Mouse (Mus musculus): ENCODE data around the gene S100a11. TPM values are rescaled to one million over a fixed set of nuclear protein-coding genes. Genes with fewer than 3 reads are reported as not detected.
"Not testable (repeated sequence)": the region's sequence is repeated elsewhere in the genome, so short reads cannot be mapped to it uniquely, and the experiment has no call there.

Gene S100a11
- polyA plus RNA-seq, 1 experiment from 2014 or later = 2,093 TPM

- peak; percentile 52 for DNase-seq (ENCODE audit: low spot score)
These were observed 26.3 kb upstream of the S100a11 start for GRCm38 (mm10) chr3:93493992-93494391.

GRCm38 (mm10) chr3:93494774-93495173 lies 25.5 kb upstream of the S100a11 start:
- H3K9ac ChIP-seq (ENCODE audit: low read length); DNase-seq (ENCODE audit: low spot score); H3K9me3 ChIP-seq (ENCODE audit: control insufficient read depth, low read length); H3K4me2 ChIP-seq (replicated peaks; ENCODE audit: low read depth); H3K36me3 ChIP-seq (ENCODE audit: control insufficient read depth, insufficient read depth, low read length); ATAC-seq (ENCODE audit: low FRiP score, low TSS enrichment); H3K4me3 ChIP-seq (ENCODE audit: low read depth, low read length); H3K4me1 ChIP-seq (replicated peaks; ENCODE audit: control insufficient read depth, insufficient read depth); H3K27ac ChIP-seq (replicated peaks); H3K27me3 ChIP-seq (ENCODE audit: control insufficient read depth, insufficient read depth, low read length): not testable (repeated sequence)
- 26% methylated on average over 5 of the region's 5 CpGs for WGBS
- TF ChIP-seq CTCF (IDR thresholded peaks at IDR 0.05; ENCODE audit: low read depth) = peak; percentile 50

More at GRCm38 (mm10) chr3:93493992-93494391, 26.3 kb upstream of the S100a11 start:
- H3K4me2 ChIP-seq (replicated peaks; ENCODE audit: low read depth) = no peak overlapping the region
- no peak overlapping the region for H3K4me3 ChIP-seq (ENCODE audit: low read depth, low read length)
- peak; percentile 75 for ATAC-seq (ENCODE audit: low FRiP score, low TSS enrichment)
- no peaks in the 10 kb centered on the region for H3K9me3 ChIP-seq (ENCODE audit: control insufficient read depth, low read length)
- H3K36me3 ChIP-seq (ENCODE audit: control insufficient read depth, insufficient read depth, low read length) = no peaks in the 10 kb centered on the region
- WGBS = under 1% methylated on average over 4 of the region's 4 CpGs
- H3K4me1 ChIP-seq (replicated peaks; ENCODE audit: control insufficient read depth, insufficient read depth) = no peaks in the 10 kb centered on the region
- H3K27me3 ChIP-seq (ENCODE audit: control insufficient read depth, insufficient read depth, low read length) = no peaks in the 10 kb centered on the region
- TF ChIP-seq CTCF (IDR thresholded peaks at IDR 0.05; ENCODE audit: low read depth) = peak; percentile 97
- no peak for TF ChIP-seq EP300 (optimal IDR thresholded peaks at IDR 0.05)
- H3K27ac ChIP-seq (replicated peaks) = no peak overlapping the region
- no peak overlapping the region for H3K9ac ChIP-seq (ENCODE audit: low read length)

- peak; percentile 60 for ATAC-seq (ENCODE audit: low FRiP score, low TSS enrichment)
- Histone ChIP-seq H3K9ac (ENCODE audit: low read length) (no peak overlapping the region), H3K4me2 (replicated peaks; ENCODE audit: low read depth) (no peak overlapping the region), H3K36me3 (ENCODE audit: control insufficient read depth, insufficient read depth, low read length) (no peaks in the 10 kb centered on the region), H3K27me3 (ENCODE audit: control insufficient read depth, insufficient read depth, low read length) (no peaks in the 10 kb centered on the region), H3K4me3 (ENCODE audit: low read depth, low read length) (no peak overlapping the region), H3K27ac (replicated peaks) (no peak overlapping the region), H3K9me3 (ENCODE audit: control insufficient read depth, low read length) (no peaks in the 10 kb centered on the region), H3K4me1 (replicated peaks; ENCODE audit: control insufficient read depth, insufficient read depth) (no peaks in the 10 kb centered on the region)
- 39% methylated on average over 3 of the region's 3 CpGs for WGBS
- DNase-seq (ENCODE audit: low spot score) = no peak
- TF ChIP-seq CTCF (IDR thresholded peaks at IDR 0.05; ENCODE audit: low read depth) (no peak), EP300 (optimal IDR thresholded peaks at IDR 0.05) (no peak)
These were observed 23.2 kb upstream of the S100a11 start for GRCm38 (mm10) chr3:93497131-93497530.

GRCm38 (mm10) chr3:93499129-93499528 lies 21.2 kb upstream of the S100a11 start:
- ATAC-seq (ENCODE audit: low FRiP score, low TSS enrichment) (no peak), DNase-seq (ENCODE audit: low spot score) (no peak)
- Histone ChIP-seq H3K4me2 (replicated peaks; ENCODE audit: low read depth) (no peak overlapping the region), H3K4me1 (replicated peaks; ENCODE audit: control insufficient read depth, insufficient read depth) (no peaks in the 10 kb centered on the region), H3K9ac (ENCODE audit: low read length) (no peak overlapping the region), H3K9me3 (ENCODE audit: control insufficient read depth, low read length) (no peaks in the 10 kb centered on the region), H3K4me3 (ENCODE audit: low read depth, low read length) (no peak overlapping the region), H3K27ac (replicated peaks) (no peak overlapping the region), H3K36me3 (ENCODE audit: control insufficient read depth, insufficient read depth, low read length) (no peaks in the 10 kb centered on the region), H3K27me3 (ENCODE audit: control insufficient read depth, insufficient read depth, low read length) (no peaks in the 10 kb centered on the region)
- TF ChIP-seq EP300 (optimal IDR thresholded peaks at IDR 0.05) (no peak), CTCF (IDR thresholded peaks at IDR 0.05; ENCODE audit: low read depth) (no peak)

GRCm38 (mm10) chr3:93504536-93505189 lies 15.6 kb upstream of the S100a11 start:
- Histone ChIP-seq H3K9me3 (ENCODE audit: control insufficient read depth, low read length) (no peaks in the 10 kb centered on the region), H3K4me1 (replicated peaks; ENCODE audit: control insufficient read depth, insufficient read depth) (no peaks in the 10 kb centered on the region), H3K36me3 (ENCODE audit: control insufficient read depth, insufficient read depth, low read length) (no peaks in the 10 kb centered on the region), H3K27ac (replicated peaks) (no peak overlapping the region), H3K27me3 (ENCODE audit: control insufficient read depth, insufficient read depth, low read length) (no peaks in the 10 kb centered on the region), H3K9ac (ENCODE audit: low read length) (no peak overlapping the region), H3K4me3 (ENCODE audit: low read depth, low read length) (no peak overlapping the region), H3K4me2 (replicated peaks; ENCODE audit: low read depth) (no peak overlapping the region)
- DNase-seq (ENCODE audit: low spot score) (no peak), ATAC-seq (ENCODE audit: low FRiP score, low TSS enrichment) (no peak)
- WGBS = 71% methylated on average over 7 of the region's 7 CpGs
- no peak for TF ChIP-seq EP300 (optimal IDR thresholded peaks at IDR 0.05)
- no peak for TF ChIP-seq CTCF (IDR thresholded peaks at IDR 0.05; ENCODE audit: low read depth)

- no peaks in the 10 kb centered on the region for H3K9me3 ChIP-seq (ENCODE audit: control insufficient read depth, low read length)
- no peaks in the 10 kb centered on the region for H3K36me3 ChIP-seq (ENCODE audit: control insufficient read depth, insufficient read depth, low read length)
- 24% methylated on average over 30 of the region's 30 CpGs for WGBS
- DNase-seq (ENCODE audit: low spot score) (peak; percentile 86), ATAC-seq (ENCODE audit: low FRiP score, low TSS enrichment) (peak; percentile 95)
- no peaks in the 10 kb centered on the region for H3K4me1 ChIP-seq (replicated peaks; ENCODE audit: control insufficient read depth, insufficient read depth)
- peak overlapping the region; percentile 90 for H3K27ac ChIP-seq (replicated peaks)
- no peaks in the 10 kb centered on the region for H3K27me3 ChIP-seq (ENCODE audit: control insufficient read depth, insufficient read depth, low read length)
- no peak for TF ChIP-seq CTCF (IDR thresholded peaks at IDR 0.05; ENCODE audit: low read depth)
- TF ChIP-seq EP300 (optimal IDR thresholded peaks at IDR 0.05) = peak; percentile 15
- 0 out of 2 replicates have a peak overlapping the region, but pooled peaks have one; percentile 17 for H3K4me3 ChIP-seq (ENCODE audit: low read depth, low read length)
- no peak overlapping the region for H3K9ac ChIP-seq (ENCODE audit: low read length)
- H3K4me2 ChIP-seq (replicated peaks; ENCODE audit: low read depth) = peak overlapping the region; percentile 42
These were observed 14.1 kb upstream of the S100a11 start for GRCm38 (mm10) chr3:93505960-93506863.
